Mouse (Mus musculus) gastrocnemius, adult 2 months (tissue): ENCODE measurements around the gene Fgfr2. TPM values are rescaled to one million over a fixed set of nuclear protein-coding genes. Genes with fewer than 3 reads are reported as not detected.
A peak's percentile ranks its signal among the peaks of the same experiment; 100 is the strongest.

Source experiments
- DNase-seq: peaks from one replicate; pipeline ENCODE4 v3.0.0; 2022
- H3K27ac ChIP-seq: fragments of 200-600 bp; 2 replicates; pipeline ENCODE4 v1.8.1; 2022; ENCODE audit warnings: mild to moderate bottlenecking
- H3K4me3 ChIP-seq: fragments of 200-600 bp; 2 replicates; pipeline ENCODE4 v1.8.1; 2022; ENCODE audit warnings: mild to moderate bottlenecking, moderate library complexity
- CTCF ChIP-seq: fragments of 200-600 bp; IDR thresholded peaks from 2 replicates; pipeline ENCODE4 v1.8.1; 2022; ENCODE audit warnings: antibody characterized with exemption, mild to moderate bottlenecking, moderate library complexity
- intact Hi-C: fragments of 180-260 bp; cut with DNase I; formaldehyde crosslinking; loops from one replicate; pipeline ENCODE4 v1.15.1; 2025
- total RNA-seq, 2 experiments: library from RNA; stranded (reverse); gene quantifications; 2 replicates each; pipeline ENCODE4 v1.2.3; 2021

The Fgfr2 gene
- total RNA-seq, 2 experiments from 2014 or later, result 0.15 to 0.33 TPM

- intact Hi-C loops, result no loop called here
- no peak for DNase-seq
- Histone ChIP-seq H3K4me3 (no peak overlapping the region), H3K27ac (no peak overlapping the region)
- peak; percentile 68 for TF ChIP-seq CTCF
Measured at GRCm38 (mm10) chr7:130734195-130734787, 2388.9 kb downstream of the Fgfr2 start.

- TF ChIP-seq CTCF, result no peak
- Histone ChIP-seq H3K4me3 (no peak overlapping the region), H3K27ac (no peak overlapping the region)
- no peak for DNase-seq
- intact Hi-C loops, result no loop called here
Measured at GRCm38 (mm10) chr7:130733423-130733822, 2389.7 kb downstream of the Fgfr2 start.

GRCm38 (mm10) chr7:130732908-130733307 is 2390.2 kb downstream of the Fgfr2 start:
- DNase-seq, result no peak
- Histone ChIP-seq H3K4me3 (no peak overlapping the region), H3K27ac (0 out of 2 replicates have a peak overlapping the region, but pooled peaks have one; percentile 4)
- intact Hi-C loops, result no loop called here
- TF ChIP-seq CTCF, result no peak

- H3K27ac ChIP-seq, result no peak overlapping the region
- H3K4me3 ChIP-seq, result no peak overlapping the region
- no peak for DNase-seq
- no peak for TF ChIP-seq CTCF
- intact Hi-C loops, result no loop called here
Measured at GRCm38 (mm10) chr7:130731792-130732191, 2391.4 kb downstream of the Fgfr2 start.

- Histone ChIP-seq H3K27ac (no peak overlapping the region; the same call in 1 of the 2 replicates), H3K4me3 (no peak overlapping the region)
- DNase-seq, result no peak
- no peak for TF ChIP-seq CTCF
- intact Hi-C loops, result no loop called here
Measured at GRCm38 (mm10) chr7:130727560-130727959, 2395.6 kb downstream of the Fgfr2 start.

- H3K4me3 ChIP-seq, result no peak overlapping the region
- DNase-seq, result no peak
- intact Hi-C loops, result no loop called here
- peak overlapping the region; percentile 35; the same call in 1 of the 2 replicates for H3K27ac ChIP-seq
- no peak for TF ChIP-seq CTCF
Measured at GRCm38 (mm10) chr7:130726724-130727422, 2396.3 kb downstream of the Fgfr2 start.

- intact Hi-C loops, result no loop called here
- no peak for DNase-seq
- H3K4me3 ChIP-seq, result no peak overlapping the region
- H3K27ac ChIP-seq, result no peak overlapping the region
- TF ChIP-seq CTCF, result no peak
Measured at GRCm38 (mm10) chr7:130726185-130726584, 2397.0 kb downstream of the Fgfr2 start.

- peak overlapping the region; percentile 66 for H3K27ac ChIP-seq
- H3K4me3 ChIP-seq, result peak overlapping the region; percentile 13; the same call in 1 of the 2 replicates
- no peak for TF ChIP-seq CTCF
- DNase-seq, result peak; percentile 59
- intact Hi-C loops, result no loop called here
Measured at GRCm38 (mm10) chr7:130720646-130721335, 2402.4 kb downstream of the Fgfr2 start.

- intact Hi-C loops, result no loop called here
- Histone ChIP-seq H3K27ac (peak overlapping the region; percentile 66), H3K4me3 (peak overlapping the region; percentile 13)
- DNase-seq, result no peak
- TF ChIP-seq CTCF, result no peak
Measured at GRCm38 (mm10) chr7:130719931-130720598, 2403.1 kb downstream of the Fgfr2 start.

- H3K4me3 ChIP-seq, result no peak overlapping the region
- DNase-seq, result no peak
- intact Hi-C loops, result no loop called here
- no peak overlapping the region; the same call in 1 of the 2 replicates for H3K27ac ChIP-seq
- no peak for TF ChIP-seq CTCF
Measured at GRCm38 (mm10) chr7:130716989-130717388, 2406.2 kb downstream of the Fgfr2 start.

- Histone ChIP-seq H3K27ac (peak overlapping the region; percentile 16; the same call in 1 of the 2 replicates), H3K4me3 (no peak overlapping the region)
- no peak for DNase-seq
- intact Hi-C loops, result no loop called here
- TF ChIP-seq CTCF, result no peak
Measured at GRCm38 (mm10) chr7:130716341-130716740, 2406.8 kb downstream of the Fgfr2 start.

GRCm38 (mm10) chr7:130715467-130715866 is 2407.7 kb downstream of the Fgfr2 start:
- no peak overlapping the region for H3K4me3 ChIP-seq
- DNase-seq, result no peak
- TF ChIP-seq CTCF, result no peak
- intact Hi-C loops, result no loop called here
- peak overlapping the region; percentile 6 for H3K27ac ChIP-seq
